Mouse (Mus musculus): ENCODE data around the gene Fancd2os. TPM values are rescaled to one million over a fixed set of nuclear protein-coding genes. Genes with fewer than 3 reads are reported as not detected.
A peak's percentile ranks its signal among the peaks of the same experiment; 100 is the strongest.

The Fancd2os gene
- polyA plus RNA-seq, 1 experiment, result not detected

GRCm38 (mm10) chr6:113605224-113605545, 4.7 kb upstream of the Fancd2os start:
- DNase-seq (ENCODE audit: low spot score), result no peak

DNA sequence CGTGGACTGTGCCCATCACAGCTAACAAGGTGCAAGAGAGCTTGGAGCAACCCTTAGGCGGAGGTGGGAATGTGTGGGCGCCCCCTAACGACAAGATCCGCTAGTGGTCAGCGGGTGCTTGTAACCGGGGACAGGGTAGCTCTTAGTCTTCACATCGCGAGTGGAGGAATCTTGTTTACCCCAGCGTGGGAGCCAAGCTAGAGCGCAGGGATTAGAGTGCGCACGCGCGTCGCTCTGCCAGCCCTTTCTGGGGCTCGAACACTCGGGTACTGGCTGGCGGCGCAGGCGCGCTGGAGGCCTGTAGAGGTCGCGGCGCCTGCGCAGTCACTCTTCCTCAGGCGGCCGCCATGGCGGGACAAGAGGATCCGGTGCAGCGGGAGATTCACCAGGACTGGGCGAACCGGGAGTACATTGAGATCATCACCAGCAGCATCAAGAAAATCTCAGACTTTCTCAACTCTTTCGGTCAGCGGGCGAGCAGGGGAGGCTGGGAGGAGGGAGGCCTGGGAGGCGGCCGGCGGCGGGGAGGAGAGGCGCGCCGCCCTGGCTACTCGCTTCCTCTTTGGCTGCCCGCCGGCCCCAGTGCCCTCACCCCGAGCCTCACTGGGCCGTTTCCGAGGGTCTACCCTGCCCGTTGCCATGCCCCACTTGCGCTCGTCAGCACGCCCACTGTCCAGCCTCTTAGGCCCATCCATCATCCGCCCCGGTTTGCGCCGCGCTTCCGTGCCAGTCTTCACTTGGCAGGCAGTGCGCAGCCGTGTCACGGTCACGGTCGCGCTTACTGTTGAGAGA, 4.1 kb upstream of the Fancd2os start, which contains the start of gene Brk1:
TSS of gene Brk1 (plus strand) at position 341 of the 792 bp plus-strand sequence.
- peak; percentile 80 for DNase-seq (ENCODE audit: low spot score)

- DNase-seq (ENCODE audit: low spot score), result no peak
Measured at GRCm38 (mm10) chr6:113603993-113604392, 3.5 kb upstream of the Fancd2os start.

- DNase-seq (ENCODE audit: low spot score), result no peak
Measured at GRCm38 (mm10) chr6:113602821-113603220, 2.3 kb upstream of the Fancd2os start.

DNA sequence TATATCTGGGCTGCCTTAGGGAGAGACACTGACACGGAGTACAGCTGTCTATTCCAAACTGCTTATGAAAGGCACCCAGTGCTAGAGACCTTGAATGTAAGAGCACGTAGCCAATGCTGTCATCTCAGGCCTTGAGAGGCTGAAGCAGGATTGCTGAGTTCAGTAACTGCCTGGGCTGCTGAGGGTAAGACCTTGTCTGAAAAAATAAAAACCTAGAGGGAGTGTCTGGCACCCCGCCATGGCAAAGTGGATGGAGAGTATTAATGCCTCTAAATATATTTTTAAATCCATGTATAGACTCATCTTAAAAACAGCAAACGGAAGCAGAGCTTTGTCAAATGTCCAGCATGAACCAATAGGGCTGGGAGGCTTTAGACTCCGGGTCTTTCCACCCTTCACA, 682 bp downstream of the Fancd2os start:
- DNase-seq (ENCODE audit: low spot score), result no peak

DNA sequence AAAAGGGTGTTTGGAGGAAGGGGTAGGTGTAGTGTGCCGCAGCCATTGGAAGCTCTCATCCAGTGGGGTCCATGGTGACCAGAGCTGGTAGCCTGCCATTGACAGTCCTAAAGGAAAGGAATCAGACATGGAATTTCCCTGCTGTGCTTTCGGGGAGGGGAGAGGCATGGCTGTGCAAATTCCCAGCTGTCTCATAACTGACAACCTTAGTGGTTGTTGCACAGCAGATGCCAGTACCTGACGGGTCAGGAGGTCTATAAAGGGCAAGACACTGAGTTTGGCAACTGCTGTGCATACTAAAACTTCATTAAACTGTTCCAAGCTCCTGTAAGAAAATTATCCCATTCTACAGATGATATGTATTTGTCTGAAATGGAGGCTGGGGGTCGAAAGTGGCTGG, 2.6 kb downstream of the Fancd2os start:
- no peak for DNase-seq (ENCODE audit: low spot score)

- DNase-seq (ENCODE audit: low spot score), result no peak
Measured at GRCm38 (mm10) chr6:113592637-113593036, 7.9 kb downstream of the Fancd2os start.

DNA sequence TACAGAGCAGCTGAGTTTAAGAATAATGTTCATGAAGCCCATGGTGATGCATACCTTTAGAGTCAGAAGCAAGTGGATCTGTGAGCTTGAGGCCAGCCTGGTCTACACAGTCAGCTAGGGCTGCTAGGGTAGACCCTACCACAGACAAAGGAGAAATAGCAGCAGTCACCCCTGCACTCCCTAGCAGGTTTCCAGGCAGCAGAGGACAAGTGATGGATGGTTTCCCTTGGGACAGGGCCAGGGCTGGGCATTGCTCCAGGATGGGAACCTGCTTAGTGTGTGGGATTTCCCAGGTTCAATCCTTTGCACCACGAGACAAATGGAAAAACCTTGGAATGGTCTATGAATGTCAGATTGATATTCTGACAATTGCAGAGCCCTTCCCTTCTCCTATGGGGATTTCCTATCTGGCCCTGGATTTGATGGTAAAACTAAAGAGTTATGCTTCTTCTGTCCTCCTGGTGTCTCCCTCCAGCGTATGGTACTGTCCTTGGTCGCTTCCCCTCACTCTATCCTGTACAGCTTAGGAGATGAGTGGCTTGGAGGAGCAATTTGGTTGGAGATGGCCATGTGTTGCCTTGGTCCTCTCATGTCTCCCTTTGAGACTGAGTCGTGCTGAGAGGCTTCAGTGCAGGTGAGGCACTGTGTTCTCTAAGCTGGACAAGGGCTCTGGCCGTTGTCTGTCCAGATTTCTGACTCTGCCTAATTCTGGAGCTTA, 13.9 kb downstream of the Fancd2os start:
- no peak for DNase-seq (ENCODE audit: low spot score)

GRCm38 (mm10) chr6:113585065-113585464, 15.4 kb downstream of the Fancd2os start:
- no peak for DNase-seq (ENCODE audit: low spot score)

GRCm38 (mm10) chr6:113583023-113583422, 17.5 kb downstream of the Fancd2os start:
- no peak for DNase-seq (ENCODE audit: low spot score)

DNA sequence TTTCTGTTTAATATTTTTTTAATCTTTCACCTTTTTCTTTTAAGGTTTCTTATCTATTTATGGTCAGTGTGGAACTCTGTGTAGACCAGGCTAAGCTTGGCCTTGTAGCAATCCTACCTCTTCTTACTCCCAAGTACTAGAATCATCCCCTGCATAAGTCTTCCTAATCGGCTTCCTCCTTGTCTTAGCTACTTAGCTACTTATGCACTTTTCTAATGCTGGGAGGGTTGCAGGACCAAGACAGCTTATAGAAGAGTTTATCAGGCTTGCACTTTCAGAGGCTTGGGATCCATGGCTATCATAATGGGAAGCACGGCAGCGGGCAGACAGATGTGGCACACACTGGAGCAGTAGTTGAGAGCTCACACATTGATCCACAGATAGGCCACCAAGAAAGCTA, 21.2 kb downstream of the Fancd2os start:
- DNase-seq (ENCODE audit: low spot score), result no peak

GRCm38 (mm10) chr6:113576044-113576443, 24.5 kb downstream of the Fancd2os start:
- DNase-seq (ENCODE audit: low spot score), result no peak

- no peak for DNase-seq (ENCODE audit: low spot score)
Measured at GRCm38 (mm10) chr6:113564557-113564956, 36.0 kb downstream of the Fancd2os start.

DNA sequence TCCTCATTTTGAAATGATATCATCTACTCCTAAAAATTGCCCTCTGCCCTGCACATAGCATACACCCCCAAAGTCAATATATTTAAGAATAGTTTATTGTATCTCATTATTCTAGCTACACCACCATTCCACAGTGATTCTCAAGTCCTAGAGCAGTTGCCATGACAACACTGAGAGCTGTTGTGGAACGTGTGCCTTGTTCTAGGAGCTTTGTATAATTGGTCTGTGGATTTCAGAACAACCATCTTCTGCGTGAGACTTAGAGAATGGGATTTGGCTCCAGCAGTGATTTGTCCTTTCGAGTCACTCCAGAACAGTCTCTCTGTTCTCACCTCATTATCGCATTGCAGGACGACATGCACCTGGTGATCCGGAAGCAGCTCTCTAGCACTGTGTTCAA, 40.8 kb downstream of the Fancd2os start:
- no peak for DNase-seq (ENCODE audit: low spot score)

Other genes starting within 250 kb of the Fancd2os start
- gene Tada3, start 222.8 kb downstream of the Fancd2os start, polyA plus RNA-seq (2012; rRNA removed), result 36.3 and 38.5 TPM in 2 replicates
- 116 TPM in 2 replicates for gene Arpc4, start 222.6 kb downstream of the Fancd2os start, polyA plus RNA-seq (2012; rRNA removed)
- gene Ttll3, start 211.5 kb downstream of the Fancd2os start, polyA plus RNA-seq (2012; rRNA removed), result 6.3 and 8.5 TPM in 2 replicates
- 11.8 and 17.3 TPM in 2 replicates for gene Rpusd3, start 181.4 kb downstream of the Fancd2os start, polyA plus RNA-seq (2012; rRNA removed)
- gene Cidec, start 165.0 kb downstream of the Fancd2os start, polyA plus RNA-seq (2012; rRNA removed), result 31.0 and 68.5 TPM in 2 replicates
- 54.5 and 61.3 TPM in 2 replicates for gene Jagn1, start 158.1 kb downstream of the Fancd2os start, polyA plus RNA-seq (2012; rRNA removed)
- 71.8 and 87.7 TPM in 2 replicates for gene Il17re, start 142.2 kb downstream of the Fancd2os start, polyA plus RNA-seq (2012; rRNA removed)
- gene Il17rc, start 129.3 kb downstream of the Fancd2os start, polyA plus RNA-seq (2012; rRNA removed), result 62.5 and 65.3 TPM in 2 replicates
- gene Creld1, start 117.4 kb downstream of the Fancd2os start, polyA plus RNA-seq (2012; rRNA removed), result 46.1 and 58.4 TPM in 2 replicates
- gene Prrt3, start 98.8 kb downstream of the Fancd2os start, polyA plus RNA-seq (2012; rRNA removed), result 0.10 and 0.18 TPM in 2 replicates
- gene Emc3, start 69.1 kb downstream of the Fancd2os start, polyA plus RNA-seq (2012; rRNA removed), result 82.4 and 83.8 TPM in 2 replicates
- 4.7 and 5.8 TPM in 2 replicates for gene Fancd2, start 69.0 kb downstream of the Fancd2os start, polyA plus RNA-seq (2012; rRNA removed)
- 176 and 195 TPM in 2 replicates for gene Brk1, start 4.1 kb upstream of the Fancd2os start, polyA plus RNA-seq (2012; rRNA removed)
- gene Vhl, start 23.2 kb upstream of the Fancd2os start, polyA plus RNA-seq (2012; rRNA removed), result 14.9 and 22.5 TPM in 2 replicates
- gene Irak2, start 37.8 kb upstream of the Fancd2os start, polyA plus RNA-seq (2012; rRNA removed), result 69.3 and 91.4 TPM in 2 replicates
- gene Tatdn2, start 96.3 kb upstream of the Fancd2os start, polyA plus RNA-seq (2012; rRNA removed), result 29.3 and 31.7 TPM in 2 replicates
- gene Ghrl, start 119.2 kb upstream of the Fancd2os start, polyA plus RNA-seq (2012; rRNA removed), result 0.15 and 0.23 TPM in 2 replicates
- 142 and 199 TPM in 2 replicates for gene Sec13, start 140.0 kb upstream of the Fancd2os start, polyA plus RNA-seq (2012; rRNA removed)

Measured in urinary bladder, adult 2 months (tissue).